Mouse (Mus musculus): Measurements from ENCODE around the gene Cpe.

The Cpe gene

GRCm38 (mm10) chr8:64548054-64548850 is 144.6 kb downstream of the Cpe start:
- peak; percentile 3 for DNase-seq (ENCODE audit: low spot score)

- no peak for DNase-seq (ENCODE audit: low spot score)
Measured at GRCm38 (mm10) chr8:64543441-64543840, 149.4 kb downstream of the Cpe start.

Data from c-Kit-positive CD71-positive TER-119-positive erythroid progenitor cells, embryonic 14.5 days (primary cell).